Mouse (Mus musculus) megakaryocyte, embryonic 14.5 days (primary cell): ENCODE results near the gene Fam83c.

Experiments used
- FLI1 ChIP-seq: IDR thresholded peaks from 2 replicates; pipeline ENCODE4 v1.6.1; 2012; ENCODE audit warnings: low read length, inconsistent platforms, mixed read lengths
- GATA1 ChIP-seq: IDR thresholded peaks from 3 replicates; pipeline ENCODE4 v1.6.1; 2012; ENCODE audit warnings: mixed read lengths, low read length, inconsistent platforms, borderline replicate concordance

DNA sequence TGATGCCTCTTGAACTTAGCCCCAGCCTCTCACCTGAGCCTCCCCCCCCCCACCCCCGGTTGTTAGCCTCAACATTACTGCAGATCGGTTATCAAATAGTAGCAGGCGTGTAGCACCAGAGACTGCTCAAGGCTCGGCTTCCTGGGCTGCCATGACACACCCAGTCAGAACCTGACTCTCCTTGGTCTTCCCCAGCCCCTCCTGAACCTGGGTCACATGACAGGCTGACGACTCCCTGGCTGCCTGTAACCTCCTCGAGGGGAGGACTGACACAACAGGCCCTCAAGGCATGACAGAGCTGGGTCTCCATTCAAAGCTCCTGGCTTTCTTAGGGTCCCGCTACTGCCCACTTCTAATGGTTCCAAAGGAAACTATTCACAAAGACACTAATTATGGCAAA, 14.8 kb upstream of the Fam83c start:
- no peak for TF ChIP-seq FLI1
- TF ChIP-seq GATA1 = no peak
